Mouse (Mus musculus): Measurements from ENCODE around the gene Eif5b. TPM values are rescaled to one million over a fixed set of nuclear protein-coding genes. Genes with fewer than 3 reads are reported as not detected.
"Not testable (repeated sequence)": the region's sequence is repeated elsewhere in the genome, so short reads cannot be mapped to it uniquely, and the experiment has no call there.

The Eif5b gene
- polyA plus RNA-seq, 1 experiment from 2014 or later: 19.6 TPM

DNA sequence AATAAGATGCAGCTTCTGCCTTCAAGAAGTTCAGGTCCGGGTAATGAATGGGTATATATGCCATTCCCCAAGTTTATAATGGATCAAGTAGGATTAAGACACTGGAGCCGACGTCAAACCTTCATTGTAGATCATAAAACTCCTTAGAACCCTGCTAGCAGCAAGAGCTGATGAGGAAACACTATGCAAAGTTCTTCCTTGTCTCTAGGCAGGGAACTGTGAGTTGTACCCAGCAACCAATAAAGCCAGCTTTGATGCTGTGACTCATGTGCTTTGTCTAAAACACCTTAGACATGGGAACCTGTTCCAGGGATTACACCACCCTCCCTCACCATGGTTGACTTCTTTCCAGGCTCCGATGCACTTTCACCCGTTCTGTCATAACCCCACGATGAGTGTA is 29.1 kb upstream of the Eif5b start:
- Histone ChIP-seq H3K27me3 (ENCODE audit: control insufficient read depth, insufficient read depth, low read depth, low read length) (no peaks in the 10 kb centered on the region), H3K4me3 (ENCODE audit: low read depth, low read length) (no peak overlapping the region), H3K4me2 (ENCODE audit: low read length) (no peak overlapping the region), H3K27ac (ENCODE audit: low read length) (no peak overlapping the region), H3K4me1 (ENCODE audit: control insufficient read depth, insufficient read depth, low read length) (no peaks in the 10 kb centered on the region), H3K9ac (ENCODE audit: low read depth, low read length) (no peak overlapping the region), H3K36me3 (ENCODE audit: control insufficient read depth, insufficient read depth, low read length) (no peaks in the 10 kb centered on the region), H3K9me3 (replicated peaks; ENCODE audit: control insufficient read depth, low read length, poor library complexity, severe bottlenecking) (no peaks in the 10 kb centered on the region)
- WGBS: 87% methylated on average over 6 of the region's 6 CpGs
- no peak for ATAC-seq

DNA sequence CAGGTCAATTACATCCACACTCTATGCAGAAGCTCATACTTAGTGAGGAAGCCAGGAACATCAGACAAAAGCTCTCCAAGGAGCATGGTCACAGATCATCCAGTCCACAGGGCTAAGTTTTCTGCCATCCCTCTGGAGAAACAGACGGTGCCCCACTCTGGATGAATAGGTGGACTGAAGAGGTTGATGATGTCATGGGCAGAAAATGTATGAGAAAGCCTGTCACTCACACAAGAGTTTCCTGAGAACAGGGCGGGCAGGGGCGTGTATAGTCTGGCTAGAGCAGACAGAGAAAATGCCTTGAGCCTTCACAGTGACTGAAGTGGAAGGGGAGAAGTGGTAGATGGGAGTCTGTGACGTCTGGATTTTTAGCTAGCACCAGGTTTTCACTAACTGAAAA is 26.3 kb upstream of the Eif5b start:
- Histone ChIP-seq H3K27me3 (ENCODE audit: control insufficient read depth, insufficient read depth, low read depth, low read length) (no peaks in the 10 kb centered on the region), H3K27ac (ENCODE audit: low read length) (no peak overlapping the region), H3K4me2 (ENCODE audit: low read length) (no peak overlapping the region), H3K9me3 (replicated peaks; ENCODE audit: control insufficient read depth, low read length, poor library complexity, severe bottlenecking) (no peaks in the 10 kb centered on the region), H3K4me1 (ENCODE audit: control insufficient read depth, insufficient read depth, low read length) (no peaks in the 10 kb centered on the region), H3K9ac (ENCODE audit: low read depth, low read length) (no peak overlapping the region), H3K4me3 (ENCODE audit: low read depth, low read length) (no peak overlapping the region), H3K36me3 (ENCODE audit: control insufficient read depth, insufficient read depth, low read length) (no peaks in the 10 kb centered on the region)
- WGBS: 67% methylated on average over 4 of the region's 4 CpGs
- ATAC-seq: no peak

DNA sequence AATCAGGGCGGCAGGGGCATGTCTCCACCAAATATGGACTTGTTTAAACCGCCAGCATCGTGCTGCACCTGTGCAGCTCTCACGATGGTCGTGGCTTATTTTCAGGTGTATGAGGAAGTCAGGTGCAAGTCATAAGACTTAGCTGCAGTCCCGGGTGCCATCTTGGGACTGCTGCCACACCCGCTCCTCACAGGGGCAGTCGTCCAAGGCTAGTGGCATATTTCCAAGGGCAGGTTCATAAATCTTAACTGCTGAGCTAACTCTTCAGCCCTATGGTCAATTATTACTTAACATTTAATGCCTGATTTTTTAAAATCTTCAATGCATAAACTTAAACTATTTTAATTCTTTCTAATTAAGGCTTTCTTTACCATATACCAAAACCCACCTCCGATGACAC is 21.1 kb upstream of the Eif5b start:
- WGBS: 80% methylated on average over 9 of the region's 9 CpGs
- H3K27me3 ChIP-seq (ENCODE audit: control insufficient read depth, insufficient read depth, low read depth, low read length); H3K4me2 ChIP-seq (ENCODE audit: low read length); H3K4me1 ChIP-seq (ENCODE audit: control insufficient read depth, insufficient read depth, low read length); H3K9me3 ChIP-seq (replicated peaks; ENCODE audit: control insufficient read depth, low read length, poor library complexity, severe bottlenecking); H3K27ac ChIP-seq (ENCODE audit: low read length); ATAC-seq; H3K9ac ChIP-seq (ENCODE audit: low read depth, low read length); H3K4me3 ChIP-seq (ENCODE audit: low read depth, low read length); H3K36me3 ChIP-seq (ENCODE audit: control insufficient read depth, insufficient read depth, low read length): not testable (repeated sequence)

DNA sequence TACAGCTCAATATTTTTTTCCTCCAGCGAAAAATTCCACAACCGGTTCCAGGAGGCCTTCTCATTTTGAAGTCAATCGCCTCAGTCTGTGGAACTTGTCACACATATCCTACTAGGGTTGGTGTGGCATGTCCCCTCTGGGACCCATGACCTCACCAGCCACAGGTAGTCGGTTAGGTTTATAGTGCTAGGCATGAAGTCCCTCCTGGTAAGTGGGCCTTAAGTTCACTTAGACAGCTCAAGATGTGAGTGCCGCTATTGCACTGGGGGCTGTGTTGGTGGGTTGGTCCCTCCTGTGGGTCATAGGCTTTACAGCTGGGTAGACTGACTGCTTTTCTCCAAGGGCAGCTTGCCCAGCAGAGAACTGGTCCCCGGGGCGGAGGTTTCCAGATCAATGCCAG is 20.5 kb upstream of the Eif5b start:
- H3K4me3 ChIP-seq (ENCODE audit: low read depth, low read length): no peak overlapping the region
- H3K9ac ChIP-seq (ENCODE audit: low read depth, low read length): no peak overlapping the region
- H3K9me3 ChIP-seq (replicated peaks; ENCODE audit: control insufficient read depth, low read length, poor library complexity, severe bottlenecking): no peaks in the 10 kb centered on the region
- ATAC-seq: no peak
- H3K36me3 ChIP-seq (ENCODE audit: control insufficient read depth, insufficient read depth, low read length): no peaks in the 10 kb centered on the region
- H3K4me2 ChIP-seq (ENCODE audit: low read length): no peak overlapping the region
- no peak overlapping the region for H3K27ac ChIP-seq (ENCODE audit: low read length)
- 94% methylated on average over 7 of the region's 7 CpGs for WGBS
- no peaks in the 10 kb centered on the region for H3K27me3 ChIP-seq (ENCODE audit: control insufficient read depth, insufficient read depth, low read depth, low read length)
- no peaks in the 10 kb centered on the region for H3K4me1 ChIP-seq (ENCODE audit: control insufficient read depth, insufficient read depth, low read length)

DNA sequence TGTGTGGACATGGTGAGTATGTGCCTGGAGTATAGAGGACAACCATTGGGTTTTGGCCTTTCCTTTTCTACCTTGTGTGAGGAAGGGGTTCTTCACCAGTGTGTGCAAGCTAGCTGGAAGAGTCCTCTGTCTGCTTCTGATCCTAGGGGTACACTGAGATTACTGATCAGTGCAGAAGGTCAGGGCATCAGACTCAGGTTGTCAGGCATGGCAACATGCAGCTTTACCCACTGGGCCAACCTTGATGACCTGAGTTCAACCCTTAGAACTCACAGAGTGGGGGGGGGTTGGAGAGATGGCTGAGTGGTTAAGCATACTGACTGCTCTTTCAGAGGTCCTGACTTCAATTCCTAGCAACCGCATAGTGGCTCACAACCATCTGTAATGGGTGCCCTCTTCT is 13.5 kb upstream of the Eif5b start:
- Histone ChIP-seq H3K27ac (ENCODE audit: low read length) (no peak overlapping the region), H3K4me1 (ENCODE audit: control insufficient read depth, insufficient read depth, low read length) (no peaks in the 10 kb centered on the region), H3K4me3 (ENCODE audit: low read depth, low read length) (no peak overlapping the region), H3K4me2 (ENCODE audit: low read length) (no peak overlapping the region), H3K36me3 (ENCODE audit: control insufficient read depth, insufficient read depth, low read length) (peaks cover 25% of the 10 kb centered on the region), H3K9ac (ENCODE audit: low read depth, low read length) (no peak overlapping the region), H3K9me3 (replicated peaks; ENCODE audit: control insufficient read depth, low read length, poor library complexity, severe bottlenecking) (no peaks in the 10 kb centered on the region), H3K27me3 (ENCODE audit: control insufficient read depth, insufficient read depth, low read depth, low read length) (no peaks in the 10 kb centered on the region)
- WGBS: 92% methylated on average over 1 of the region's 1 CpGs
- no peak for ATAC-seq

DNA sequence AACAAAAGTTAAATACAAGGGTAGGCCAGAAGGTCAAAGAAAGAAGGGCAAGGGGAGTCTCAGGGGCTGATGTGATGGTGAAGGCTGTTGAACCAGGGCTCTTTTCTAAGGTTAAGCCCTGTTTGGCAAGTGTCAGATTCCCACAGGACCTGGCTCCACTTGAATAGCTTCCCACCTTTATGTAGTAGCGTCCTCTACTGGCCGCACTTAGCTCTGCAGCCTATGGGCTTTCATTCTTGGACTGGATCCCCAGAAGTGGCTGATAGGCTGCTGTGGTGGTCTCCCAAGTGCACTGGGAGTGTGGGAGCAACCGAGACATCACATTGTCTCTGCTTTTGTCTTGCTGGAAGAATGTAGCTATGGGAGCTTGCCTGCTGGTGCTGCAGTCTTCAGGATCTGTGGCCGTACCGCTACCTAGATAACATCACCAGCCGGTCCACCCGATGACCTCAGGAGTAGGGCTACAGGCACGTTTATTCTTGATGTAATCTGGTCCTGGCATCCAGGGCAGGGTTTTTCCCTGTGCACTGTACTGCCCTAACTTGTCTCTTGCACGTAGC is 12.0 kb upstream of the Eif5b start:
- H3K9ac ChIP-seq (ENCODE audit: low read depth, low read length): no peak overlapping the region

DNA sequence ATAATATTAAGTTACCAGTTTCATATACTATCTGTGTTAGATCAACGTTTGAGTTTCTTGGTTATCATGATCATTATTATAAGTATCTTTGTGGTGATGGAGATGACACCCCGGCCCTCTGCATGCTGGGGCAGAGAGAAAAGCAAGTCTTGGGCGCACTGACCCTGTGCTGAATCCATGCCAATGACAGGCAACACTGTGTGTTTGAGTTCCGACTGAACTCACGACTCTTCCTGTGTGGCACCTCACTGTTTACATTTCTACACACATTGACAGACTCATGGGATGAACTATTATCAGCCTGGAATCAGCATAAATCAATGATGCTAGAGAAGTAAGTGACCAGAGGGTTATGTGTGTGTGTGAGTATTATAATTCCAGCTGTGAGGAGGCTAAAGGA is 10.0 kb upstream of the Eif5b start:
- 97% methylated on average over 5 of the region's 5 CpGs for WGBS
- H3K27me3 ChIP-seq (ENCODE audit: control insufficient read depth, insufficient read depth, low read depth, low read length): no peaks in the 10 kb centered on the region
- no peaks in the 10 kb centered on the region for H3K4me1 ChIP-seq (ENCODE audit: control insufficient read depth, insufficient read depth, low read length)
- H3K9ac ChIP-seq (ENCODE audit: low read depth, low read length): no peak overlapping the region
- no peak overlapping the region for H3K4me3 ChIP-seq (ENCODE audit: low read depth, low read length)
- no peak overlapping the region for H3K4me2 ChIP-seq (ENCODE audit: low read length)
- no peaks in the 10 kb centered on the region for H3K9me3 ChIP-seq (replicated peaks; ENCODE audit: control insufficient read depth, low read length, poor library complexity, severe bottlenecking)
- no peak for ATAC-seq
- peaks cover 47% of the 10 kb centered on the region for H3K36me3 ChIP-seq (ENCODE audit: control insufficient read depth, insufficient read depth, low read length)
- no peak overlapping the region for H3K27ac ChIP-seq (ENCODE audit: low read length)

More for the DNA sequence above, 12.0 kb upstream of the Eif5b start:
- H3K9me3 ChIP-seq (replicated peaks; ENCODE audit: control insufficient read depth, low read length, poor library complexity, severe bottlenecking): no peaks in the 10 kb centered on the region
- no peak for ATAC-seq
- H3K4me1 ChIP-seq (ENCODE audit: control insufficient read depth, insufficient read depth, low read length): no peaks in the 10 kb centered on the region
- no peaks in the 10 kb centered on the region for H3K27me3 ChIP-seq (ENCODE audit: control insufficient read depth, insufficient read depth, low read depth, low read length)
- no peak overlapping the region for H3K4me2 ChIP-seq (ENCODE audit: low read length)
- peaks cover 32% of the 10 kb centered on the region for H3K36me3 ChIP-seq (ENCODE audit: control insufficient read depth, insufficient read depth, low read length)
- H3K4me3 ChIP-seq (ENCODE audit: low read depth, low read length): no peak overlapping the region
- no peak overlapping the region for H3K27ac ChIP-seq (ENCODE audit: low read length)
- WGBS: 87% methylated on average over 9 of the region's 9 CpGs

DNA sequence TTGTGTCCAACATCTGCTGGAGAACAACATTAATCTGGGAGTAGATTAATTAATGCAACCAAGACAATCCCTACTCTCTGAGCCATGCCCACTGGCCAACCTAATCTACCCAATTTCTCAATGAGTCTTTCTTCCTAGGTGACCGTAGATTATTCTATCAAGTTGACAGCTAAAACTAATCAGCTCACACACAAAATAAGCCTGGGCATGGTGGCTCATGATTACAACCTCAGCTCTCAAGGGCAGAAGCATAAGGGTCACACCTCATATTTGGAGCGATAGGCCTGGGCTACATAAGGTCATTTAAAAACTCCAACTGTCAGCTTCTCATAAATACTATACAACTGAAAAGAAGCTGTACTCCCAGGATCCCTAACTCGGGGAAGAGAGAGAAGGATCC is 1.6 kb upstream of the Eif5b start:
- 48% methylated on average over 3 of the region's 3 CpGs for WGBS
- H3K27ac ChIP-seq (ENCODE audit: low read length): peak overlapping the region; percentile 91; the same call in 1 of the 2 replicates
- H3K9me3 ChIP-seq (replicated peaks; ENCODE audit: control insufficient read depth, low read length, poor library complexity, severe bottlenecking): no peaks in the 10 kb centered on the region
- H3K9ac ChIP-seq (ENCODE audit: low read depth, low read length): peak overlapping the region; percentile 72
- ATAC-seq: no peak
- no peaks in the 10 kb centered on the region for H3K27me3 ChIP-seq (ENCODE audit: control insufficient read depth, insufficient read depth, low read depth, low read length)
- peak overlapping the region; percentile 98 for H3K4me3 ChIP-seq (ENCODE audit: low read depth, low read length)
- H3K4me1 ChIP-seq (ENCODE audit: control insufficient read depth, insufficient read depth, low read length): peaks cover 20% of the 10 kb centered on the region
- peaks cover 20% of the 10 kb centered on the region for H3K36me3 ChIP-seq (ENCODE audit: control insufficient read depth, insufficient read depth, low read length)
- H3K4me2 ChIP-seq (ENCODE audit: low read length): peak overlapping the region; percentile 75

DNA sequence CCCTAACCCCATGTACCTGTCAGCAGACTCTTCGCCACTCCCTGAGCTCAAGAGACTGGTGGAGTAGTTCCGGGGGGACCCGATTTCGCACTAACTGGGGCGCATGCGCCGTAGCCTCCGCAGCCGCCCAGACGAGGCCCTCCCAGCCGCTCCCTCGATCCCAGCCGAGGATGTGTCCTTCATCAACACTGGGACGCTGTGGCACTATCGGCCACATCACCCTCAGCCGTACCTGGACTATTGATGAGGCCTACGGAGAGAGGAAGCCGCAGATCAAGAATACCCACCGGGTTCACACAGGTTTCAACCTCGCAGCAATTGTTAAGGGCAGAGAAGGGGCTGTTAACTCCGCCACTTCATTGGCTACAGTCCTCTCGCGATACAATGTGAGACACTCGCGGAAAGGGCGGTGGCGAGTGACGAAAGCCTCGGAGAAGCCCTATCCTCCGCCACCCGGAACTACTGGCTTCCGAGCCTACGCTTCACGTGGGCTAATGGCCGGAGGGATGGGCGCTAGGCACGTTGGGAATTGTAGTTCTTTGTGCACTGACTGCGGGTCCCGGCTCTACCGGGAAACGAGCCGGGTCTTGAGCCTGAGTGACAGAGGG is 829 bp upstream of the Eif5b start:
- Histone ChIP-seq H3K36me3 (ENCODE audit: control insufficient read depth, insufficient read depth, low read length) (peaks cover 14% of the 10 kb centered on the region), H3K9ac (ENCODE audit: low read depth, low read length) (peak overlapping the region; percentile 89), H3K27me3 (ENCODE audit: control insufficient read depth, insufficient read depth, low read depth, low read length) (no peaks in the 10 kb centered on the region), H3K27ac (ENCODE audit: low read length) (peak overlapping the region; percentile 91), H3K4me1 (ENCODE audit: control insufficient read depth, insufficient read depth, low read length) (peaks cover 20% of the 10 kb centered on the region), H3K4me2 (ENCODE audit: low read length) (peak overlapping the region; percentile 75), H3K4me3 (ENCODE audit: low read depth, low read length) (peak overlapping the region; percentile 98), H3K9me3 (replicated peaks; ENCODE audit: control insufficient read depth, low read length, poor library complexity, severe bottlenecking) (no peaks in the 10 kb centered on the region)
- WGBS: under 1% methylated on average over 42 of the region's 42 CpGs
- ATAC-seq: peak; percentile 97
